Comparison of ENCODE assay signal across 9 mouse cellular contexts in the genomic region with DNA sequence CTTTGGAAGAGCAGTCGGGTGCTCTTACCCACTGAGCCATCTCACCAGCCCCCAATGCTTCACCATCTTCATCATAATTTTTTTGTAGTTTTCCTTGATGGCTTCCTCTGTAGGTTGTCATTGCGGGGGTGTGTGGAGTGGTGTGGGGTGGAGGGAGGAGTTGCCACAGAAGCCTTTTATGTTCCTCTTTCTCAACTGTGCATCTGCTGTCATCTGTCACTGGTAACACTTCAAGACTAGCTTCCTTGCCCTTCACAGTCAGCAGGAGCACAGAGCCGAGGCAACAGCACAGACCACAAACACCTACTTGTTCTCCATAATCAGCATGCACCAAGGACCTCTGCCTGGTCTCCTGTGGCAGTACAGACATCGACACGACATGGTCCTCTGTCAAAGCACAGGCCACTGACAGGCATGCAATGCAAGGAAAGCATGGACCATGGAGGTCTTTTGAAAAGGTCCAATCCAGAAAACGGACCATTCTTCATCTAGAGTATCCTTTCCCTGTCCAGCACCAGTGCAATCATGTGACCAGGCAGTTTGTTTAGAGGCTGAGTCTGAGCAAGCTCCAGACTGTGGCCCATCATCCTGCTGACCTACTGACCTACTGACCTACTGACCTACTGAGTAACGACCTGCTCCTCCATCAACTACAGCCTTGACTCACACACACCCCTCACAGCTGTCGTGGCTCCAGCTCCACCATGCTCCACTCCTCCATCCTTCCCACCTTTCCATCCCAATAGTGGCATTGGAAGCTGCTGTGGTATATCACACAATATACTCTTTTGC. TPM values are rescaled to one million over a fixed set of nuclear protein-coding genes. Genes with fewer than 3 reads are reported as not detected.
DNase-seq lines count a peak whose midpoint lies in the region; ATAC-seq and TF ChIP-seq lines count a peak whose summit lies in the region.
"Had no signal": no experiment of that assay in that cellular context is flagged by ENCODE, and none has a peak within 500 bp of the region (broad histone marks: within the 10 kb centered on the region; RNA-seq: fewer than 3 reads in every experiment).

No protein-coding gene starts in this region.

- TF ChIP-seq CTCF in liver, adult 2 months (IDR thresholded peaks at IDR 0.05; ENCODE audit: low read depth, low read length): no peak
- no peak for TF ChIP-seq CTCF in cerebellum, adult 2 months (IDR thresholded peaks at IDR 0.05; ENCODE audit: borderline replicate concordance, insufficient read depth, low read depth, low read length)

- no peaks in the 10 kb centered on the region for H3K36me3 ChIP-seq in liver, adult 2 months (ENCODE audit: control insufficient read depth, insufficient read depth, low read length)

- no peak overlapping the region for H3K9ac ChIP-seq in liver, adult 2 months (ENCODE audit: low read depth, low read length)

- WGBS in liver, adult 2 months: 47% methylated on average over 8 of the region's 8 CpGs
- 66% methylated on average over 8 of the region's 8 CpGs for WGBS in cerebellum, adult 2 months

- H3K79me2 ChIP-seq in liver, adult 2 months (ENCODE audit: control insufficient read depth, insufficient read depth, low read length): no peaks in the 10 kb centered on the region

- no peak for TF ChIP-seq POLR2A in liver, adult 2 months (IDR thresholded peaks at IDR 0.05; ENCODE audit: extremely low read depth, insufficient read depth, low read length)
- TF ChIP-seq POLR2A in cerebellum, adult 2 months (IDR thresholded peaks at IDR 0.05; ENCODE audit: borderline replicate concordance, insufficient read depth, low read length): no peak

- peaks cover 10% of the 10 kb centered on the region for H3K4me1 ChIP-seq in liver, adult 2 months (ENCODE audit: control insufficient read depth, insufficient read depth, low read length)
- H3K4me1 ChIP-seq in cerebellum, adult 2 months (ENCODE audit: control insufficient read depth, insufficient read depth, low read length): no peaks in the 10 kb centered on the region

- no peak overlapping the region for H3K27ac ChIP-seq in liver, adult 2 months (replicated peaks; ENCODE audit: insufficient read depth, low read depth, low read length)
- no peak overlapping the region for H3K27ac ChIP-seq in cerebellum, adult 2 months (ENCODE audit: insufficient read depth, low read length)

- ATAC-seq in common myeloid progenitor, adult 5-6 weeks (replicated peaks; ENCODE audit: low read depth, poor library complexity, severe bottlenecking): peak; percentile 100
- ATAC-seq in megakaryocyte progenitor cell, adult 5-6 weeks (replicated peaks; ENCODE audit: poor library complexity): peak; percentile 99

- peak; percentile 53 for DNase-seq in liver, adult 2 months (ENCODE audit: extremely low read depth, low read depth, low spot score)
- DNase-seq in liver: no peak
- peak; percentile 62 for DNase-seq in thymus, postnatal 25 days
- no peak for DNase-seq in cerebellum, adult 2 months
- no peak for DNase-seq in testis, postnatal 10 days (ENCODE audit: low spot score)
- no peak for DNase-seq in right cerebral cortex, postnatal 36 days (ENCODE audit: low spot score in 2 of 2)
- DNase-seq: cerebellum, adult 9-10 months had no signal

- H3K4me3 ChIP-seq in liver, adult 2 months (ENCODE audit: insufficient read depth, low read depth, low read length): no peak overlapping the region
- H3K4me3 ChIP-seq in cerebellum, adult 2 months (replicated peaks; ENCODE audit: insufficient read depth, low read depth, low read length): no peak overlapping the region

- H3K27me3 ChIP-seq in liver, adult 2 months (ENCODE audit: control insufficient read depth, insufficient read depth, low read length): no peaks in the 10 kb centered on the region
- no peaks in the 10 kb centered on the region for H3K27me3 ChIP-seq in cerebellum, adult 2 months (ENCODE audit: control insufficient read depth, insufficient read depth, low read length)

RNA-seq across cellular contexts. Expression of a gene that starts 30.3 kb away (rescaled TPM):
- 15.0 and 25.9 TPM in 2 replicates for total RNA-seq in liver, adult 2 months (2014; rRNA removed)
- 65.5 and 79.2 TPM in 2 replicates for polyA plus RNA-seq in liver, adult 2 months (2012; rRNA removed)
- 61.5 and 76.0 TPM in 2 replicates for total RNA-seq in common myeloid progenitor, adult 5-6 weeks (2017)
- total RNA-seq in megakaryocyte progenitor cell, adult 5-6 weeks (2015): 124 and 125 TPM in 2 replicates
- total RNA-seq in megakaryocyte progenitor cell, adult 5-6 weeks (2017): 38.4 and 51.4 TPM in 2 replicates
- polyA plus RNA-seq in cerebellum, adult 2 months (2012; rRNA removed): 154 and 162 TPM in 2 replicates

RNA-seq across cellular contexts. Expression of a gene that starts 41.9 kb away (rescaled TPM):
- 12.2 and 13.5 TPM in 2 replicates for total RNA-seq in liver, adult 2 months (2014; rRNA removed)
- polyA plus RNA-seq in liver, adult 2 months (2012; rRNA removed): 17.1 and 21.6 TPM in 2 replicates
- 5.2 and 5.7 TPM in 2 replicates for total RNA-seq in common myeloid progenitor, adult 5-6 weeks (2017)
- total RNA-seq in megakaryocyte progenitor cell, adult 5-6 weeks (2015): 0.95 and 1.7 TPM in 2 replicates
- 1.5 and 2.0 TPM in 2 replicates for total RNA-seq in megakaryocyte progenitor cell, adult 5-6 weeks (2017)
- polyA plus RNA-seq in cerebellum, adult 2 months (2012; rRNA removed): 227 and 282 TPM in 2 replicates

Comparison
In these comparisons a context has a peak if more than half of its experiments do, and no peak if none do; other contexts are left out.
1. DNase-seq: peak in liver, adult 2 months (single experiment) and thymus, postnatal 25 days (single experiment); none in liver (single experiment), cerebellum, adult 2 months (0 of 2), testis, postnatal 10 days (single experiment) and right cerebral cortex, postnatal 36 days (0 of 2).